Mouse (Mus musculus): ENCODE measurements around the gene Zfp960. TPM values are rescaled to one million over a fixed set of nuclear protein-coding genes. Genes with fewer than 3 reads are reported as not detected.

Gene Zfp960
- polyA plus RNA-seq (2014; fragmentation: Illumina TruSeq; extraction: RNeasy Lipid Tissue Mini Kit (QIAGEN cat#74804); ENCODE audit: low read depth, low replicate concordance) = 25.5 TPM

DNA sequence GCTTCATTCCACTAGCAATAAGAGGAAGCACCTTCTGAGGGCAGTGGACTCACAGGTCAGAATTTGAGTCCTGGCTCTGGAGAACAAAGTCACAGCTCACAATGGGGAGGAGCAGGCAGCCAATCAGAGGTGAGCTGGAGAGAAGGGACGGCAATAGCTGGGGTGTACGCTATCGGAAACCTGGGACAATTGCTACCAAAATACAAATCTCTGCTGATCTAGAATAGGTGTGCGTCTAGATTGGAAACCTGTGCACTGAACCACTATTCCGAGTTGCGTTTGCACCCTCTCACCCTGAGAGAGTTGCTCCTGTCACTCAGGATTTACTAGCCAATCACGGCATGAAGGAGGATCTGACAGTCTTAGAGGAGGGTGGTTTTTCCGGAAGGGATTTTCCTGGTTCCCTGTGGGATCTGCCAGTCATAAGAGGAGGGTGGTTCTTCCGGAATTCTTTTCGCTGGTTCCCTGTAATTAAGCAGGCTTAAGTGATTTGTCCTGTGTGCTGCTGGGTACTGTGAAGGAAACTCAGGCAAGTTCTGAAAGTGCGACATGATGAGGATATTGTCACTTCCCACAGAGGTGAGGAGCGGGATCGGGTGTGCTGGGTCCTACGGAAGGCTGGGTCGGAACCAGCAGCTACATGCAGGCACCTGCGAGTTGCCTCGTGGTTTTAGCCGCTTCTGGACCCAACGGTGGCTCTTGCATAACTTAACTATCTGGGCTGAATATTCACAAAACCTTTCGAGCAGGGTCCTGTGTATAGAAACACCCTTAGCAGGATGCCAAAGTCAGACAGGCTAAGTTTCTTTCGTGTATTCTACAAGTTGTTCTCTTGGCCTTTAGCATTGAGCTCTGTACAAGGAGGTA, at the start of gene Zfp960:
Zfp960 (plus strand) TSS at position 486 of the 867 bp plus-strand sequence.

DNA sequence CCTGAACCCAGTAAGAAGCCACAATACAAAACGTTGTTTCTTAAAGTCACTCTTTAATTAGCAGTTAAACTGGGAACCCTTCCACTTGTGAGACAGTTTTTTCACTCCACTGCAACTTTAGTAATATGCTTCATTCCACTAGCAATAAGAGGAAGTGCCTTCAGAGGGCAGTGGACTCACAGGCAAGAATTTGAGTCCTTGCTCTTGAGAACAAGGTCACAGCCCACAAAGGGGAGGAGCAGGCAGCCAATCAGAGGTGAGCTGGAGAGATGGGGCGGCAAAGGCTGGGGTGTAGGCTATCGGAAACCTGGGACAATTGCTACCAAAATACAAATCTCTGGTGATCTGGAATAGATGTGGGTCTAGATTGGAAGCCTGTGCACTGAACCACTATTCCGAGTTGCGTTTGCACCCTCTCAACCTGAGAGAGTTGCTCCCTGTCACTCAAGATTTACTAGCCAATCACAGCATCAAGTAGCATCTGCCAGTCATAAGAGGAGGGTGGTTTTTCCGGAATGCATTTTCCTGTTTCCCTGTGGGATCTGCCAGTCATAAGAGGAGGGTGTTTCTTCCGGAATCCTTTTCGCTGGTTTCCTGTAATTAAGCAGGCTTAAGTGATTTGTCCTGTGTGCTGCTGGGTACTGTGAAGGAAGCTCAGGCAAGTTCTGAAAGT, 57.1 kb downstream of the Zfp960 start, which contains the start of gene Zfp97:
Zfp97 (plus strand) TSS at position 586 of the 673 bp plus-strand sequence.

Other genes starting within 250 kb of the Zfp960 start
- 23.4 TPM for gene Zfp97, start 57.3 kb downstream of the Zfp960 start, polyA plus RNA-seq (2014; fragmentation: Illumina TruSeq; extraction: RNeasy Lipid Tissue Mini Kit (QIAGEN cat#74804); ENCODE audit: low read depth, low replicate concordance)

All from kidney, adult 10 weeks (tissue).